Mouse (Mus musculus) heart, postnatal 0 days (tissue): Measurements from ENCODE around the gene Fyttd1.

Experiments used
- CTCF ChIP-seq: IDR thresholded peaks from 2 replicates; pipeline ENCODE4 v1.5.1; 2016; ENCODE audit warnings: antibody characterized with exemption, control low read depth, low read depth
- EP300 ChIP-seq: IDR thresholded peaks from 2 replicates; pipeline ENCODE4 v1.6.1; 2016; ENCODE audit warnings: antibody characterized with exemption, low read depth

DNA sequence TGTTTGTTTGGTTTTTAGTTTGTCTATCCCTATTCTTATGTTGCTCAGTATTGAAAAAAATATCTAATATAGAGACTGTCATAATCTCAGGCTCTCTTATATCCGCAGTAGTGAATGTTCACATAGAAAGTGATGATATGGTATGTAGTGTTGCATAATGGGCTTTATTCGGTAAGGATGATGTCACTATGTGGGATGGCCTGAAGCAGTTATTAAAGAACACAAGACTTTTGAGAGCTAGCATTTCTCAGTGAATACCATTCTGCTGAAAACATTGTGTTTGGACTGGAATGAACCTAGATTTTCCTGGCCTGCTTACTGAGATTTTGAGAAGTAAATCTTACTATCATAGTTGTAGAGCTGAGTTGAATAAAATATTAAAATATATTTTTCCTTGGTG, 60.1 kb downstream of the Fyttd1 start:
- no peak for TF ChIP-seq CTCF
- TF ChIP-seq EP300, result no peak
